Mouse (Mus musculus): ENCODE results near the gene Tmem266. TPM values are rescaled to one million over a fixed set of nuclear protein-coding genes. Genes with fewer than 3 reads are reported as not detected.

Gene Tmem266
- polyA plus RNA-seq, 1 experiment from 2014 or later = not detected

DNA sequence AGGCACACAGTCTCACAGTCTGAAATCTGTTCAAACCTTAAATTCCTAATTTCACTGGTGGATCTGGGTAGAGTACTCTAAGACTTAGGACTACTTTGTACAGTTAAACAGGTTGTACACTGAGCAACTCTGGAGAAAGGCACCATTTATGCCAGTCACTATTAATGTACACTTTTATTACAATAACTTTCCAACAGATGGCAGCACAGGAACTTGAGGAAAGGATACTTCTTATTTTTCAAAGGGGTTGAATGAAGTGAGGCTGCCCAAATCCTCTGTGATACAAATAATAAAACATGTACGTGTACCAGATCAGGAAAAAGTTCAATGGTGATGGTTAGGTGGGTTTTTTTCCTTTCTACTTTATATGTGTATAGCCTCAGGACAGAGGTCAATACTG is 141.7 kb downstream of the Tmem266 start:
- Histone ChIP-seq H3K4me3 (ENCODE audit: control insufficient read depth in 1 of 2, insufficient read depth in 1 of 2, low read depth in 1 of 2, low read length in 2 of 2) (no peak overlapping the region), H3K9me3 (ENCODE audit: control insufficient read depth, low read length) (no peaks in the 10 kb centered on the region), H3K36me3 (ENCODE audit: control insufficient read depth, insufficient read depth, low read length) (peaks cover 31% of the 10 kb centered on the region), H3K4me1 (ENCODE audit: control insufficient read depth in 2 of 2, insufficient read depth in 2 of 2, low read length in 2 of 2) (no peaks in the 10 kb centered on the region), H3K27me3 (ENCODE audit: control insufficient read depth, insufficient read depth, low read length) (no peaks in the 10 kb centered on the region), H3K4me2 (ENCODE audit: low read length) (no peak overlapping the region), H3K9ac (ENCODE audit: low read length) (no peak overlapping the region), H3K27ac (replicated peaks in 1 of 2; ENCODE audit: control insufficient read depth in 1 of 2, insufficient read depth in 1 of 2, low read depth in 2 of 2, low read length in 2 of 2) (no peak overlapping the region)
- 69% methylated on average over 1 of the region's 1 CpGs for WGBS
- no peak for ATAC-seq (ENCODE audit: insufficient number of reproducible peaks, insufficient read depth, low FRiP score, low read depth)

GRCm38 (mm10) chr9:55476084-55476483 is 149.4 kb downstream of the Tmem266 start:
- H3K4me2 ChIP-seq (ENCODE audit: low read length) = no peak overlapping the region
- 66% methylated on average over 1 of the region's 1 CpGs for WGBS
- peaks cover 36% of the 10 kb centered on the region for H3K36me3 ChIP-seq (ENCODE audit: control insufficient read depth, insufficient read depth, low read length)
- H3K27me3 ChIP-seq (ENCODE audit: control insufficient read depth, insufficient read depth, low read length) = no peaks in the 10 kb centered on the region
- no peak overlapping the region for H3K4me3 ChIP-seq (ENCODE audit: control insufficient read depth in 1 of 2, insufficient read depth in 1 of 2, low read depth in 1 of 2, low read length in 2 of 2)
- no peak for ATAC-seq (ENCODE audit: insufficient number of reproducible peaks, insufficient read depth, low FRiP score, low read depth)
- H3K9ac ChIP-seq (ENCODE audit: low read length) = no peak overlapping the region
- H3K27ac ChIP-seq (replicated peaks in 1 of 2; ENCODE audit: control insufficient read depth in 1 of 2, insufficient read depth in 1 of 2, low read depth in 2 of 2, low read length in 2 of 2) = no peak overlapping the region
- H3K9me3 ChIP-seq (ENCODE audit: control insufficient read depth, low read length) = no peaks in the 10 kb centered on the region
- no peaks in the 10 kb centered on the region for H3K4me1 ChIP-seq (ENCODE audit: control insufficient read depth in 2 of 2, insufficient read depth in 2 of 2, low read length in 2 of 2)

GRCm38 (mm10) chr9:55478699-55479098 is 152.0 kb downstream of the Tmem266 start:
- Histone ChIP-seq H3K36me3 (ENCODE audit: control insufficient read depth, insufficient read depth, low read length) (peaks cover 60% of the 10 kb centered on the region), H3K27me3 (ENCODE audit: control insufficient read depth, insufficient read depth, low read length) (no peaks in the 10 kb centered on the region), H3K4me2 (ENCODE audit: low read length) (no peak overlapping the region), H3K27ac (replicated peaks in 1 of 2; ENCODE audit: control insufficient read depth in 1 of 2, insufficient read depth in 1 of 2, low read depth in 2 of 2, low read length in 2 of 2) (no peak overlapping the region), H3K4me3 (ENCODE audit: control insufficient read depth in 1 of 2, insufficient read depth in 1 of 2, low read depth in 1 of 2, low read length in 2 of 2) (no peak overlapping the region), H3K9me3 (ENCODE audit: control insufficient read depth, low read length) (no peaks in the 10 kb centered on the region), H3K4me1 (ENCODE audit: control insufficient read depth in 2 of 2, insufficient read depth in 2 of 2, low read length in 2 of 2) (no peaks in the 10 kb centered on the region), H3K9ac (ENCODE audit: low read length) (no peak overlapping the region)
- no peak for ATAC-seq (ENCODE audit: insufficient number of reproducible peaks, insufficient read depth, low FRiP score, low read depth)

GRCm38 (mm10) chr9:55482116-55482515 is 155.4 kb downstream of the Tmem266 start:
- ATAC-seq (ENCODE audit: insufficient number of reproducible peaks, insufficient read depth, low FRiP score, low read depth) = no peak
- no peaks in the 10 kb centered on the region for H3K4me1 ChIP-seq (ENCODE audit: control insufficient read depth in 2 of 2, insufficient read depth in 2 of 2, low read length in 2 of 2)
- H3K27me3 ChIP-seq (ENCODE audit: control insufficient read depth, insufficient read depth, low read length) = no peaks in the 10 kb centered on the region
- no peaks in the 10 kb centered on the region for H3K9me3 ChIP-seq (ENCODE audit: control insufficient read depth, low read length)
- H3K4me2 ChIP-seq (ENCODE audit: low read length) = no peak overlapping the region
- no peak overlapping the region for H3K4me3 ChIP-seq (ENCODE audit: control insufficient read depth in 1 of 2, insufficient read depth in 1 of 2, low read depth in 1 of 2, low read length in 2 of 2)
- no peak overlapping the region for H3K27ac ChIP-seq (replicated peaks in 1 of 2; ENCODE audit: control insufficient read depth in 1 of 2, insufficient read depth in 1 of 2, low read depth in 2 of 2, low read length in 2 of 2)
- 65% methylated on average over 2 of the region's 2 CpGs for WGBS
- H3K9ac ChIP-seq (ENCODE audit: low read length) = no peak overlapping the region
- peaks cover 78% of the 10 kb centered on the region for H3K36me3 ChIP-seq (ENCODE audit: control insufficient read depth, insufficient read depth, low read length)

Other genes starting within 250 kb of the Tmem266 start
- 33.5 and 36.3 TPM in 2 replicates for gene Ube2q2, start 178.1 kb upstream of the Tmem266 start, polyA plus RNA-seq (2014; fragmentation: Nextera tagmentation; extraction: Ambion mirVana)
- 59.2 and 62.4 TPM in 2 replicates for gene Fbxo22, start 118.0 kb upstream of the Tmem266 start, polyA plus RNA-seq (2014; fragmentation: Nextera tagmentation; extraction: Ambion mirVana)
- 1.7 and 2.0 TPM in 2 replicates for gene Nrg4, start 69 bp upstream of the Tmem266 start, polyA plus RNA-seq (2014; fragmentation: Nextera tagmentation; extraction: Ambion mirVana)
- 396 and 402 TPM in 2 replicates for gene Etfa, start 185.3 kb downstream of the Tmem266 start, polyA plus RNA-seq (2014; fragmentation: Nextera tagmentation; extraction: Ambion mirVana)
- 0.12 and 0.13 TPM in 2 replicates for gene Isl2, start 211.8 kb downstream of the Tmem266 start, polyA plus RNA-seq (2014; fragmentation: Nextera tagmentation; extraction: Ambion mirVana)

All from heart, embryonic 14.5 days (tissue).